Mouse (Mus musculus) heart, embryonic 15.5 days (tissue): ENCODE data around the gene Phospho2. TPM values are rescaled to one million over a fixed set of nuclear protein-coding genes. Genes with fewer than 3 reads are reported as not detected.

Experiments
- ATAC-seq: fragments of 200-750 bp; cut with Nextera tagmentation; replicated peaks from 2 replicates; pipeline ENCODE4 v1.8.0; 2017; ENCODE audit warnings: low read depth, moderate TSS enrichment; ENCODE audit not compliant: insufficient number of reproducible peaks, insufficient read depth, low FRiP score
- H3K27ac ChIP-seq: fragments of 300-500 bp; sonication (generic); 2 replicates; pipeline ENCODE4 v1.5.1; 2015; ENCODE audit warnings: mild to moderate bottlenecking, inconsistent platforms
- H3K27me3 ChIP-seq: fragments of 300-500 bp; sonication (generic); 2 replicates; pipeline ENCODE4 v1.6.1; 2015; ENCODE audit warnings: inconsistent platforms
- H3K36me3 ChIP-seq: fragments of 300-500 bp; sonication (generic); 2 replicates; pipeline ENCODE4 v1.6.1; 2015; ENCODE audit warnings: mild to moderate bottlenecking, inconsistent platforms
- H3K4me1 ChIP-seq: fragments of 300-500 bp; sonication (generic); replicated peaks from 2 replicates; pipeline ENCODE4 v1.6.1; 2015; ENCODE audit warnings: inconsistent platforms
- H3K4me2 ChIP-seq: fragments of 300-500 bp; sonication (generic); 2 replicates; pipeline ENCODE4 v1.6.1; 2015; ENCODE audit warnings: inconsistent platforms, mild to moderate bottlenecking, moderate library complexity
- H3K4me3 ChIP-seq: fragments of 300-500 bp; sonication (generic); 2 replicates; pipeline ENCODE4 v1.5.1; 2015; ENCODE audit warnings: mild to moderate bottlenecking, inconsistent platforms
- H3K9ac ChIP-seq: fragments of 300-500 bp; sonication (generic); 2 replicates; pipeline ENCODE4 v1.6.1; 2015; ENCODE audit warnings: mild to moderate bottlenecking, inconsistent platforms
- H3K9me3 ChIP-seq: fragments of 300-500 bp; sonication (generic); replicated peaks from 2 replicates; pipeline ENCODE4 v1.6.1; 2016; ENCODE audit warnings: inconsistent platforms
- WGBS: fragments of 180-500 bp; shearing (Covaris S2); methylation state at CpG from one replicate; pipeline ENCODE4 v1.1.7; 2015; ENCODE audit warnings: mixed read lengths; 5-methylcytosine and 5-hydroxymethylcytosine counted together
- polyA plus RNA-seq: library from polyadenylated mRNA; unstranded; fragments of >200 nt; fragmentation: Nextera tagmentation; extraction: Ambion mirVana; gene quantifications from 2 replicates; pipeline ENCODE4 v1.2.1, GENCODE M21; 2015

The Phospho2 gene
- polyA plus RNA-seq, 1 experiment from 2014 or later = 17.3 TPM

DNA sequence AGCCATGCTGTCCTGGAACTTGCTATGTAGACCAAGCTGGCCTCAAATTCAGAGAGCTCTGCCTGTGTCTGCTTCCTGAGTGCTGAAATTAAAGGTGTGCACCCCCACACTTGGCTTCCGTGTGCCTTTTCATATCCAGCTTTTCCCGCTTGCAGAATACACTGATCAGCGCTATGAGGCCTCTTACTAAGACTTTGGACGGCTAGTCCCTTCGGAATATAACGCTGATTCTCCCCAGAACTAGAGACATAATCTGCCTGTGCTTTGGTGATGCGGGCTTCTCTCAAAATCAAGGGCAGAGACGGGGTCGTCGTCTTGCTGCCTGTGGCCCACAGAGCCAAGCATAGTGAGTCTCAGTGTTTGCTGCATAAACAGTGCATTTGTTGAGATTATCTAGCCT, 36.5 kb downstream of the Phospho2 start:
- peaks cover 29% of the 10 kb centered on the region for H3K4me1 ChIP-seq
- no peak overlapping the region for H3K4me3 ChIP-seq
- H3K4me2 ChIP-seq = 0 out of 2 replicates have a peak overlapping the region, but pooled peaks have one; percentile 5
- ATAC-seq = no peak
- peaks cover 33% of the 10 kb centered on the region for H3K36me3 ChIP-seq
- no peak overlapping the region for H3K9ac ChIP-seq
- H3K9me3 ChIP-seq = no peaks in the 10 kb centered on the region
- WGBS = 72% methylated on average over 10 of the region's 10 CpGs
- H3K27ac ChIP-seq = peak overlapping the region; percentile 44
- no peaks in the 10 kb centered on the region for H3K27me3 ChIP-seq

DNA sequence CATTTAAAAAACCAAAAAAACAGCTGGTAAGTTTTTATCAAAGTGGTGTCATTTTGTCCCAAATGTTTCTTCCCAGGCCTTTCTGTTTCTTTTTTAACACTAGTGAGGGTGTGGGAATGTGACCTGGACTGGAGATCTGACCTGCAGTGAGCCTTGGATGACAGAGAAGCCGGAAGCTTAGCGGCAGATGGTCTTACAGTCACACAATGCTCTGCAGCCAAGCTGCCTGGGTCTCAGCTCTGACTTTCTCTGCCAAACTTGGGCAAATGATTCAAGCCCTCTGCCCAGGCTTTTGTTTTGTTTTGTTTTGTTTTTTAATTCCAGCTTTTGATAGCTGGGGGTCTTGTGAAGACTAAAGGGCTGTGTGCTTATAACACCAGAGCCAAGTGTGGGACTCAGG, 37.0 kb downstream of the Phospho2 start:
- Histone ChIP-seq H3K27ac (peak overlapping the region; percentile 44; the same call in 1 of the 2 replicates), H3K27me3 (no peaks in the 10 kb centered on the region), H3K9me3 (no peaks in the 10 kb centered on the region), H3K4me1 (peaks cover 24% of the 10 kb centered on the region), H3K4me2 (no peak overlapping the region), H3K4me3 (no peak overlapping the region), H3K36me3 (peaks cover 38% of the 10 kb centered on the region), H3K9ac (no peak overlapping the region)
- 81% methylated on average over 2 of the region's 2 CpGs for WGBS
- no peak for ATAC-seq

DNA sequence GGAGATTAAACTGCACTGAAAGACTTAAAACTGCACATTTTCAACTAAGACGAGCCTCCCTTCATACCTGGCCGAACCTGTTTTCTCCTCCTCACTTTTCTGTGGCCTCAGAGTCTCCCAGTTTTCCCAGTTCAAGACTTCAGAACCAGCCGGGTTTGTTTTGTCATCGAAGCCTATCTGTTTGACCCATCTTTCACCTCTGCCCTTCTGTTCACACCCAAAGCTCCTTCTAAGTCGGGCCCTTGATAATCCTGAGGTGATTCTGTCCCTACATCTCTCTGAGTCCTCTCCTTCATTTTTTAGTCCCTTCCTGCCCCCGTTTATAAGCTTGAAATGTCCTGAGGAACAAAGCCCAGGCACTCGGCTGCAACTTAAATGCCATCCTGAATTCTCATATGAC, 38.6 kb downstream of the Phospho2 start:
- Histone ChIP-seq H3K9me3 (no peaks in the 10 kb centered on the region), H3K27me3 (no peaks in the 10 kb centered on the region), H3K9ac (no peak overlapping the region), H3K4me2 (no peak overlapping the region), H3K4me3 (no peak overlapping the region), H3K27ac (no peak overlapping the region), H3K4me1 (peaks cover 23% of the 10 kb centered on the region), H3K36me3 (peaks cover 45% of the 10 kb centered on the region)
- whole genome bisulfite sequencing = 50% methylated on average over 7 of the region's 7 CpGs
- no peak for ATAC-seq

DNA sequence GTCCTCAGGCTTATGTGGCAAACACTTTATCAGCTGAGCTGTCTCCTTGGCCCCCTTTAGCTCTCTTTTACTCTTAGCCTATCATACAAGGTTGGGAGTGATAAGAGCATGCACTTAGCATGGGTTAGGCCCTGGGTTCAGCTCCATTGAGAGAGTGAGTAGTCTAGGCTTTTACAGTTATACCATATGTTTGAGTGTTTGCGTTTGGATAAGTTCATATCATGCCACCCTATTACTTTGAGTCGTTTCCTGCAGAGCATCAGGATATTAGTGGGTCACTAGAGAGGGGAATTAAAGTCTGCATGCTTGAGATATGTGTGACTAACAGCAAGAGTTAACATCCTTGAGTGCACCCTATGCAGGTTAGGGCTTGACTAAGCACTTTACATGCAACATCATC, 40.3 kb downstream of the Phospho2 start:
- Histone ChIP-seq H3K9ac (no peak overlapping the region), H3K9me3 (no peaks in the 10 kb centered on the region), H3K36me3 (peaks cover 59% of the 10 kb centered on the region), H3K27me3 (no peaks in the 10 kb centered on the region), H3K4me2 (no peak overlapping the region), H3K4me1 (peaks cover 14% of the 10 kb centered on the region), H3K27ac (no peak overlapping the region), H3K4me3 (no peak overlapping the region)
- ATAC-seq = no peak
- 80% methylated on average over 2 of the region's 2 CpGs for WGBS

DNA sequence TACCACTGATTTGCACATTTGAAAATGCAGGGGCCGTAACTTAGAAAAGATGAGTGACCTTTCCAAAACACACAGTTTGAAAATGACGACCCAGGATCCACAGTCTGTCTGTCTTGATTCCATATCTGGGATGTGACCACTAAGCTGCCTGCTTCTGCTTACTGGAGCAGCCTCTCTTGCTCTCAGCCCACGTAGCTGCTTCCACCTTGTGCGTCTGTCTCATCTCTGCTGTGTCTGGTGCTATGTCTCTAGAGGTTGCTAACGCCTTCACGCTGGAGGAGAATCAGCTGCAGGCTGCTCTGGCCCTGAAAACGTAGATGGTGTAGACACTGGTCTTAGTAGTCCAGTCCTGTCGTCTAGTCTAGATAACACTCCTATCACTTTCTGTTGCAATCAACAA, 40.7 kb downstream of the Phospho2 start:
- WGBS = 76% methylated on average over 8 of the region's 8 CpGs
- H3K4me3 ChIP-seq = no peak overlapping the region
- no peak overlapping the region for H3K27ac ChIP-seq
- no peak overlapping the region for H3K4me2 ChIP-seq
- no peak for ATAC-seq
- no peaks in the 10 kb centered on the region for H3K9me3 ChIP-seq
- peaks cover 60% of the 10 kb centered on the region for H3K36me3 ChIP-seq
- no peak overlapping the region for H3K9ac ChIP-seq
- peaks cover 11% of the 10 kb centered on the region for H3K4me1 ChIP-seq
- H3K27me3 ChIP-seq = no peaks in the 10 kb centered on the region

- Histone ChIP-seq H3K4me1 (no peaks in the 10 kb centered on the region), H3K9ac (no peak overlapping the region), H3K27me3 (no peaks in the 10 kb centered on the region), H3K9me3 (no peaks in the 10 kb centered on the region), H3K4me2 (no peak overlapping the region), H3K27ac (no peak overlapping the region), H3K36me3 (peaks cover 39% of the 10 kb centered on the region), H3K4me3 (no peak overlapping the region)
- 89% methylated on average over 5 of the region's 7 CpGs for WGBS
- ATAC-seq = no peak
Observed at GRCm38 (mm10) chr2:69837244-69837967, 48.0 kb downstream of the Phospho2 start.

- no peak overlapping the region for H3K9ac ChIP-seq
- peaks cover 37% of the 10 kb centered on the region for H3K36me3 ChIP-seq
- H3K27me3 ChIP-seq = no peaks in the 10 kb centered on the region
- WGBS = 54% methylated on average over 3 of the region's 3 CpGs
- H3K4me1 ChIP-seq = no peaks in the 10 kb centered on the region
- H3K4me3 ChIP-seq = no peak overlapping the region
- no peak overlapping the region for H3K27ac ChIP-seq
- no peaks in the 10 kb centered on the region for H3K9me3 ChIP-seq
- no peak overlapping the region for H3K4me2 ChIP-seq
- ATAC-seq = no peak
Observed at GRCm38 (mm10) chr2:69837996-69838395, 48.6 kb downstream of the Phospho2 start.

DNA sequence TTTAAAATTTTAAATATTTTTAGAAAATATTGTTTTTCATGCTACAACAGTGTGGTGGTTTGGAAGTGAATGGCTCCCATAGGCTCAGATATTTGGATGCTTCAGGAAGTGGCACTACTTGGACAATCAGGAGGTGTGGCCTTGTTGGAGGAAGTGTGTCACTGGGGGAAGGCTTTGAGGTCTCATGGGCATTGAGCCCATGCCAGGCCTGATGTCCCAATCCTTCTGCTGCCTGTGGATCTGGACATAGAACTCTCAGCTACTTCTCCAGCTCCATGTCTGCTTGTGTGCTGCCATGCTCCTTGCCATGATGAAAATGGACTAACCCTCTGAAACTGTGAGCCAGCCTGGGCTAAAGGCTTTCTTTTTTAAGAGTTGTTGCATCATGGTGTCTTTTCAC, 49.3 kb downstream of the Phospho2 start:
- H3K4me3 ChIP-seq = no peak overlapping the region
- no peaks in the 10 kb centered on the region for H3K9me3 ChIP-seq
- H3K27ac ChIP-seq = no peak overlapping the region
- no peak overlapping the region for H3K9ac ChIP-seq
- no peak overlapping the region for H3K4me2 ChIP-seq
- H3K36me3 ChIP-seq = peaks cover 30% of the 10 kb centered on the region
- H3K27me3 ChIP-seq = no peaks in the 10 kb centered on the region
- H3K4me1 ChIP-seq = no peaks in the 10 kb centered on the region
- no peak for ATAC-seq

GRCm38 (mm10) chr2:69840261-69840660, 50.8 kb downstream of the Phospho2 start:
- no peaks in the 10 kb centered on the region for H3K9me3 ChIP-seq
- no peaks in the 10 kb centered on the region for H3K4me1 ChIP-seq
- no peak overlapping the region for H3K9ac ChIP-seq
- no peaks in the 10 kb centered on the region for H3K27me3 ChIP-seq
- ATAC-seq = no peak
- H3K27ac ChIP-seq = no peak overlapping the region
- H3K4me2 ChIP-seq = no peak overlapping the region
- 38% methylated on average over 6 of the region's 6 CpGs for WGBS
- H3K36me3 ChIP-seq = peaks cover 17% of the 10 kb centered on the region
- H3K4me3 ChIP-seq = no peak overlapping the region

GRCm38 (mm10) chr2:69849215-69849614, 59.8 kb downstream of the Phospho2 start:
- no peaks in the 10 kb centered on the region for H3K27me3 ChIP-seq
- no peaks in the 10 kb centered on the region for H3K9me3 ChIP-seq
- H3K9ac ChIP-seq = no peak overlapping the region
- no peak overlapping the region for H3K4me2 ChIP-seq
- ATAC-seq = peak; percentile 27; the same call in 1 of the 2 replicates
- no peaks in the 10 kb centered on the region for H3K36me3 ChIP-seq
- 50% methylated on average over 6 of the region's 6 CpGs for WGBS
- H3K4me1 ChIP-seq = no peaks in the 10 kb centered on the region
- H3K4me3 ChIP-seq = no peak overlapping the region
- peak overlapping the region; percentile 56 for H3K27ac ChIP-seq
